In genomic region chr7:92102892-92103543, GRCm38 (mm10) we compare ENCODE assay signal across 8 mouse cellular contexts.
A peak's percentile ranks its signal among the peaks of the same experiment; 100 is the strongest.
DNase-seq lines count a peak whose midpoint lies in the region; ATAC-seq and TF ChIP-seq lines count a peak whose summit lies in the region.
"Had no signal": no experiment of that assay in that cellular context is flagged by ENCODE, and none has a peak within 500 bp of the region (broad histone marks: within the 10 kb centered on the region; RNA-seq: fewer than 3 reads in every experiment).

No protein-coding gene starts in this region.

- no peak for TF ChIP-seq POLR2A in cortical plate, adult 2 months (IDR thresholded peaks at IDR 0.05; ENCODE audit: extremely low read depth, insufficient read depth, low read length)

- peaks cover 4% of the 10 kb centered on the region for H3K4me1 ChIP-seq in cortical plate, adult 2 months (ENCODE audit: control insufficient read depth, insufficient read depth, low read length)
- no peaks in the 10 kb centered on the region for H3K4me1 ChIP-seq in lung, embryonic 16.5 days (replicated peaks; ENCODE audit: control insufficient read depth, insufficient read depth, low read length)
- H3K4me1 ChIP-seq: heart, embryonic 15.5 days had no signal

- H3K4me2 ChIP-seq in lung, embryonic 16.5 days (ENCODE audit: low read depth, low read length) = no peak overlapping the region
- H3K4me2 ChIP-seq: heart, embryonic 15.5 days had no signal

- TF ChIP-seq CTCF in cortical plate, adult 2 months (IDR thresholded peaks at IDR 0.05; ENCODE audit: extremely low read depth, insufficient read depth, low read length) = peak; percentile 52; the same call in 1 of the 2 replicates

- ATAC-seq in activated CD4-positive, CD25-positive, alpha-beta regulatory T cell, adult 4 months = peak; percentile 73
- peak; percentile 41; the same call in 1 of the 2 replicates for ATAC-seq in lung, embryonic 16.5 days (ENCODE audit: low read depth)

- no peaks in the 10 kb centered on the region for H3K27me3 ChIP-seq in lung, embryonic 16.5 days (ENCODE audit: control insufficient read depth, insufficient read depth, low read depth, low read length)
- H3K27me3 ChIP-seq: heart, embryonic 15.5 days had no signal

- no peak overlapping the region for H3K4me3 ChIP-seq in cortical plate, adult 2 months (ENCODE audit: insufficient read depth, low read length)
- H3K4me3 ChIP-seq in lung, embryonic 16.5 days (ENCODE audit: low read length) = no peak overlapping the region
- H3K4me3 ChIP-seq: heart, embryonic 15.5 days had no signal

- H3K27ac ChIP-seq in cortical plate, adult 2 months (ENCODE audit: insufficient read depth, low read length) = no peak overlapping the region
- H3K27ac ChIP-seq in lung, embryonic 16.5 days (ENCODE audit: low read length) = no peak overlapping the region
- H3K27ac ChIP-seq: heart, embryonic 15.5 days had no signal

- H3K36me3 ChIP-seq in lung, embryonic 16.5 days (ENCODE audit: control insufficient read depth, insufficient read depth, low read length) = no peaks in the 10 kb centered on the region
- H3K36me3 ChIP-seq: heart, embryonic 15.5 days had no signal

- intact Hi-C loops in heart, postnatal 36 days (cut with DNase I) = loop anchor here (1.0 to 10.0 kb wide), 5 partner anchors 220 to 862 kb away; no protein-coding TSS in a partner anchor

- peak; percentile 45 for DNase-seq in ES-CJ7 (ENCODE audit: low read depth, low spot score)
- peak; percentile 40 for DNase-seq in heart, postnatal 36 days
- DNase-seq in kidney, postnatal 14 days = peak; percentile 60
- peak; percentile 51 for DNase-seq in retina, postnatal 7 days (ENCODE audit: low read depth, low spot score)

- H3K9ac ChIP-seq in lung, embryonic 16.5 days (ENCODE audit: low read length) = no peak overlapping the region
- H3K9ac ChIP-seq: heart, embryonic 15.5 days had no signal

- H3K9me3 ChIP-seq in lung, embryonic 16.5 days (ENCODE audit: control insufficient read depth, low read length) = no peaks in the 10 kb centered on the region
- H3K9me3 ChIP-seq: heart, embryonic 15.5 days had no signal

- 16% methylated on average over 4 of the region's 4 CpGs for WGBS in lung, embryonic 16.5 days
